Mouse (Mus musculus): Measurements from ENCODE around the gene Prtg. TPM values are rescaled to one million over a fixed set of nuclear protein-coding genes. Genes with fewer than 3 reads are reported as not detected.

Gene Prtg
- total and polyA plus RNA-seq, 3 experiments = not detected

GRCm38 (mm10) chr9:72883940-72884339 is 77.3 kb downstream of the Prtg start:
- H3K4me1 ChIP-seq (ENCODE audit: control insufficient read depth in 1 of 2, insufficient read depth in 2 of 2, low read length in 2 of 2) = peaks cover 3 to 7% of the 10 kb centered on the region in 2 experiments; a peak in 3 of 4 replicates
- H3K36me3 ChIP-seq (ENCODE audit: control insufficient read depth in 1 of 2, insufficient read depth in 2 of 2, low read length in 2 of 2) = peaks cover 0 to 3% of the 10 kb centered on the region in 2 experiments; a peak in 2 of 4 replicates
- no peak overlapping the region for H3K4me3 ChIP-seq (ENCODE audit: control insufficient read depth in 1 of 2, insufficient read depth in 1 of 2, low read depth in 2 of 2, low read length in 2 of 2)
- TF ChIP-seq CHD2 (IDR thresholded peaks at IDR 0.05; ENCODE audit: low read length) (no peak), TCF12 (IDR thresholded peaks at IDR 0.05; ENCODE audit: low read depth, low read length) (no peak), MEF2A (IDR thresholded peaks at IDR 0.05; ENCODE audit: extremely low read depth, insufficient replicate concordance, low read depth, low read length, poor library complexity, severe bottlenecking) (no peak), ZNF384 (IDR thresholded peaks at IDR 0.05; ENCODE audit: low read depth, low read length) (no peak), JUND (IDR thresholded peaks at IDR 0.05; ENCODE audit: low read depth, low read length) (no peak), POLR2A (IDR thresholded peaks at IDR 0.05; ENCODE audit: control insufficient read depth in 1 of 2, insufficient read depth in 1 of 2, low read depth in 1 of 2, low read length in 2 of 2, poor library complexity in 1 of 2) (no peak), E2F4 (IDR thresholded peaks at IDR 0.05; ENCODE audit: borderline replicate concordance, low read depth, low read length) (no peak), GABPA (IDR thresholded peaks at IDR 0.05; ENCODE audit: low read depth, low read length) (no peak), ZMIZ1 (IDR thresholded peaks at IDR 0.05; ENCODE audit: low read depth, low read length) (no peak), UBTF (IDR thresholded peaks at IDR 0.05; ENCODE audit: borderline replicate concordance, insufficient read depth, low read depth, low read length) (no peak), ZC3H11A (IDR thresholded peaks at IDR 0.05; ENCODE audit: low read depth, low read length) (peak; percentile 84), MYB (IDR thresholded peaks at IDR 0.05; ENCODE audit: low read depth, low read length) (no peak), KAT2A (conservative IDR thresholded peaks at IDR 0.05; ENCODE audit: low read depth, low read length) (no peak), ZKSCAN1 (IDR thresholded peaks at IDR 0.05; ENCODE audit: low read depth, low read length) (no peak), ELF1 (IDR thresholded peaks at IDR 0.05; ENCODE audit: low read depth, low read length) (no peak), MYC (IDR thresholded peaks at IDR 0.05; ENCODE audit: low read depth, low read length) (no peak), MAFK (IDR thresholded peaks at IDR 0.05; ENCODE audit: borderline replicate concordance, low read depth, low read length) (no peak), GATA1 (IDR thresholded peaks at IDR 0.05; ENCODE audit: low read depth, low read length) (no peak), HCFC1 (IDR thresholded peaks at IDR 0.05; ENCODE audit: low read depth, low read length) (no peak), MXI1 (IDR thresholded peaks at IDR 0.05; ENCODE audit: low read depth, low read length) (no peak), TBP (IDR thresholded peaks at IDR 0.05; ENCODE audit: low read depth, low read length) (no peak), RAD21 (IDR thresholded peaks at IDR 0.05; ENCODE audit: low read depth, low read length) (peak; percentile 93), SIN3A (IDR thresholded peaks at IDR 0.05; ENCODE audit: low read length) (no peak), NRF1 (IDR thresholded peaks at IDR 0.05; ENCODE audit: insufficient read depth, low read depth, low read length, poor library complexity, severe bottlenecking) (no peak), SMC3 (IDR thresholded peaks at IDR 0.05; ENCODE audit: low read depth, low read length) (peak; percentile 95), CTCF (IDR thresholded peaks at IDR 0.05 in 2 of 3, conservative IDR thresholded peaks at IDR 0.05 in 1 of 3; ENCODE audit: control insufficient read depth in 1 of 3, insufficient read depth in 1 of 3, low read depth in 2 of 3, low read length in 3 of 3, poor library complexity in 1 of 3, severe bottlenecking in 1 of 3) (peak; percentile 75 to 92 (median 81)), MAZ (IDR thresholded peaks at IDR 0.05; ENCODE audit: low read depth, low read length) (no peak), USF1 (IDR thresholded peaks at IDR 0.05; ENCODE audit: low read depth, low read length) (no peak), POLR2AphosphoS5 (IDR thresholded peaks at IDR 0.05; ENCODE audit: borderline replicate concordance, low read depth, low read length) (no peak), RCOR1 (IDR thresholded peaks at IDR 0.05; ENCODE audit: low read depth, low read length) (no peak), EP300 (IDR thresholded peaks at IDR 0.05; ENCODE audit: low read depth in 1 of 2, low read length in 2 of 2) (no peak), USF2 (IDR thresholded peaks at IDR 0.05; ENCODE audit: borderline replicate concordance in 1 of 2, insufficient read depth in 1 of 2, low read depth in 1 of 2, low read length in 2 of 2) (no peak)
- DNase-seq (ENCODE audit: low read depth, low spot score) = peak; percentile 72
- no peak overlapping the region for H3K27ac ChIP-seq (ENCODE audit: control insufficient read depth, low read depth, low read length)
- no peak overlapping the region for H3K9ac ChIP-seq (ENCODE audit: control insufficient read depth, low read depth, low read length, poor library complexity, severe bottlenecking)
- H3K9me3 ChIP-seq (replicated peaks; ENCODE audit: insufficient read depth, low read length) = no peaks in the 10 kb centered on the region
- no peaks in the 10 kb centered on the region; a peak in 1 of 4 replicates for H3K27me3 ChIP-seq (ENCODE audit: control insufficient read depth in 1 of 2, insufficient read depth in 2 of 2, low read length in 2 of 2)
- no peaks in the 10 kb centered on the region for H3K79me2 ChIP-seq (ENCODE audit: control insufficient read depth, insufficient read depth, low read length, poor library complexity)

Measured in MEL (cell line).